Mouse (Mus musculus) bone marrow, adult 2 months (tissue): Measurements from ENCODE around the gene Stra8. TPM values are rescaled to one million over a fixed set of nuclear protein-coding genes. Genes with fewer than 3 reads are reported as not detected.

Experiments used
- H3K27ac ChIP-seq: fragments of 200-500 bp; 2 replicates; pipeline ENCODE4 v1.5.1; 2012; ENCODE audit warnings: low read depth, mild to moderate bottlenecking, control low read depth, inconsistent platforms, low read length; ENCODE audit not compliant: control insufficient read depth, poor library complexity, insufficient read depth
- H3K4me1 ChIP-seq: fragments of 200-500 bp; 2 replicates; pipeline ENCODE4 v1.6.1; 2011; ENCODE audit warnings: low read length; ENCODE audit not compliant: control insufficient read depth, insufficient read depth
- H3K4me3 ChIP-seq: fragments of 200-500 bp; replicated peaks from 2 replicates; pipeline ENCODE3; 2011; ENCODE audit warnings: mild to moderate bottlenecking, low read depth, low read length, control low read depth; ENCODE audit not compliant: control insufficient read depth
- CTCF ChIP-seq: fragments of 200-500 bp; IDR thresholded peaks from 2 replicates; pipeline ENCODE4 v1.5.1; 2011; ENCODE audit warnings: low read length, control low read depth; ENCODE audit not compliant: control insufficient read depth, insufficient read depth
- POLR2A ChIP-seq: fragments of 200-500 bp; IDR thresholded peaks from 2 replicates; pipeline ENCODE4 v1.6.1; 2011; ENCODE audit warnings: low read depth, mild to moderate bottlenecking, control low read depth, low read length, borderline replicate concordance; ENCODE audit not compliant: control insufficient read depth
- WGBS: fragments of 180-500 bp; shearing (Covaris S2); methylation state at CpG from one replicate; pipeline ENCODE4 v1.1.7; 2018; 5-methylcytosine and 5-hydroxymethylcytosine counted together
- polyA plus RNA-seq: library from polyadenylated mRNA; stranded (reverse); fragments of >200 nt; gene quantifications from 2 replicates; pipeline ENCODE4 v1.2.4, GENCODE M21; 2011; ENCODE audit warnings: low replicate concordance; ENCODE audit not compliant: missing spikeins, insufficient read depth, insufficient read length

Gene Stra8
- polyA plus RNA-seq, 1 experiment: 1.4 TPM

DNA sequence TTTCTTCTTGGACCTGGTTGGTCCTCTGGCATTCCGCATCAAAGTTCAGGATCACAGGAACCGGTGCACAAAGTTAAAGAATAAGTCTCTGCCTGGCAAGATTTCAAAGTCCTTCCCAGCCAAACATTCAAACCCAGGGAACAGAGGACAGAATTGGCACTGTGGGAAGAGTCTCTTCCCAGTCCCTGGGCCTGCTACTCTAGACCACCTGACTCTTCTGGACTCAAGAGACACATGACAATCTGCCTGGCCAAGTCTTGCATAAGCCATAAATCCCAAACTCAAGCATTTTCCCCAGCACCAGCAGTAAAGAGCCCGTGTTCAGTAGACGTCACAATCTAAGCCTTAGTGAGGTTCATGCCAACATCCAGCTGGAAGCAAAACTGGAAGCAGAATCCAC is 13.3 kb upstream of the Stra8 start:
- 0 out of 2 replicates have a peak overlapping the region, but pooled peaks have one; percentile 55 for H3K27ac ChIP-seq
- H3K4me1 ChIP-seq: peaks cover 3% of the 10 kb centered on the region; the same call in 1 of the 2 replicates
- TF ChIP-seq CTCF (no peak), POLR2A (no peak)
- no peak overlapping the region for H3K4me3 ChIP-seq
- WGBS: 84% methylated on average over 4 of the region's 4 CpGs

DNA sequence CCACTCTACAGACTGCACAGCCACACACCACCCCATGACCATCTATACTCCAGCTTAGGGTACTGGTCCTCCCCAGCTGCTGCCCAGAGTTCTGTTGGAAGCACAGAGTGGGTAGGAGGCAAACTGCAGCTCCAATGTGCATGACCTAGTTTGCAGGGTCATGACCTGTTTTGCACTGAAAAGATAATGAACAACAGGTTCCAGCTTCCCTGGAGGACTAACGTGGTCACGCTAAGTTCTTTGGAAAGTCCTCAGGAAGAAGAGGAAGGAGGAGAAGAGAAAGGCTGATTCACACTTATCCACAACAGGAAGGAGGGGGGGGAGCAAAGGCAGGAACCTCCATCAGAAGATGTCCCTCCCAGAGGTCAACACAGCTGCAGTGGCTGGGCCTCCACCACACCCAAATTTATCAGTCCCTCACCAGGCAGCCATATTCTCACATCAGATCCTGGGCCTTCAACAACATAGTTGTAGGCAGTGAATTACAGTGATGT is 12.8 kb upstream of the Stra8 start:
- TF ChIP-seq CTCF (no peak), POLR2A (no peak)
- Histone ChIP-seq H3K4me1 (peaks cover 3% of the 10 kb centered on the region; the same call in 1 of the 2 replicates), H3K4me3 (no peak overlapping the region), H3K27ac (peak overlapping the region; percentile 82)
- 33% methylated on average over 2 of the region's 2 CpGs for WGBS

DNA sequence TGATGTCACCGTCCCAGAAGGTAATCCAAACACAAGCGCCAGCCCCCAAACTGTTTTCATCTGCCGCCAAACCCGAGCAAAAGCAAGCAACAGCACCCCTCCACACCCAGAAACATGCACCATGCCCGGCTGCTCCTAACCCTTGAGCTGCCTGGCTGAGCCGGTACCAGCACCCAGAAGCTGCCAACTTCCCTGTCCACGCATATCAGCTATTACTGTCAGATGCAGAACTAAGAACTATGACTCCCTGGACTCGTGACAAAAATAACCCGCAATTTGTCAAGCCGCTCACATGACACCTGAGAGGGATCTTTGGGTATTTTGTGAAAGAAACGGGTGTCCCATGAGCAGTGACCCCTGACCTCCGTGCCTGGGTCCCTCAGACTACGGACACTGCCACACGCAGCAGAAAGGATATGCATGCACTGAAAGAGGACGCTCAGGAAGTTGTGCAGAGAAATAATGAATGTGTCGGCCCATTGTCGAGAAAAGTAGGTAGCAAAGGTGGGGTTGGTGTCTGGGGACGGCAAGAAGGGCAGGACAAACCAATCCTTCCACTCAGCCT is 12.2 kb upstream of the Stra8 start:
- TF ChIP-seq POLR2A: no peak
- TF ChIP-seq CTCF: no peak
- Histone ChIP-seq H3K4me1 (peaks cover 3% of the 10 kb centered on the region; the same call in 1 of the 2 replicates), H3K4me3 (no peak overlapping the region), H3K27ac (peak overlapping the region; percentile 82)
- 77% methylated on average over 18 of the region's 18 CpGs for WGBS

DNA sequence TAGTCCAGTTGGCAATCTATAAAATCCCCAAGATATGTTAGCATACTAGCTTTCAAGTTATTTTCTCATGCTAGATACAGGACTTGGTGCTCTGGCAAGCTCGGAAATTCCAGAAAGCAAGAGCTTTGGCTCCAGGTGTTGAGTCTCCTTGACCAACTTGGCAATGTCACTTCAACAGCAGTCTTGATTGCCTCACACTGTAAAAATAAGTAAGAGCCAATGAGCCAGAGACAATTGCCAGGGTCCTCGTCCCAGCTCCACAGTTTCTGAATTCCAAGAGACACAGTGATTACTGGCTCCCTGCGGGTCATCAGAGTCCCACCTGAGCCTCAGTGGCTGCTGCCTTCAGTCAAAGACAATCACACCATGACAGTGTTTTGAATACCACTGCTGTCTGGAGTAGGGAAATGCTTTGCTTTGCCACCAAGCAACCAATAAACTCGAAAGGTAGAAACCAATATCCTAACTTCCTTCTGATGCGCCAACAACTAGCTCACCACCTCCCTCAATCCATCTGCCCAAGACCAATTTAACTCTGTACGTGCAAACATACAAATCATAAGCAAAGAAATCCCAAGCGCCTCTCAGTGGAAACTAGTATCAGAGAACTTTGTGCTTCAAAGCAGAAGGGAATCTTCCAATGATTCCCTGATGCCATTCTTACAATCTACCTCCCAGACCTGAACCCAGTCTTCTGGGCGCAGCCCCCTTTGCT is 10.2 kb upstream of the Stra8 start:
- TF ChIP-seq CTCF (no peak), POLR2A (no peak)
- peaks cover 3% of the 10 kb centered on the region; the same call in 1 of the 2 replicates for H3K4me1 ChIP-seq
- WGBS: 49% methylated on average over 8 of the region's 8 CpGs

DNA sequence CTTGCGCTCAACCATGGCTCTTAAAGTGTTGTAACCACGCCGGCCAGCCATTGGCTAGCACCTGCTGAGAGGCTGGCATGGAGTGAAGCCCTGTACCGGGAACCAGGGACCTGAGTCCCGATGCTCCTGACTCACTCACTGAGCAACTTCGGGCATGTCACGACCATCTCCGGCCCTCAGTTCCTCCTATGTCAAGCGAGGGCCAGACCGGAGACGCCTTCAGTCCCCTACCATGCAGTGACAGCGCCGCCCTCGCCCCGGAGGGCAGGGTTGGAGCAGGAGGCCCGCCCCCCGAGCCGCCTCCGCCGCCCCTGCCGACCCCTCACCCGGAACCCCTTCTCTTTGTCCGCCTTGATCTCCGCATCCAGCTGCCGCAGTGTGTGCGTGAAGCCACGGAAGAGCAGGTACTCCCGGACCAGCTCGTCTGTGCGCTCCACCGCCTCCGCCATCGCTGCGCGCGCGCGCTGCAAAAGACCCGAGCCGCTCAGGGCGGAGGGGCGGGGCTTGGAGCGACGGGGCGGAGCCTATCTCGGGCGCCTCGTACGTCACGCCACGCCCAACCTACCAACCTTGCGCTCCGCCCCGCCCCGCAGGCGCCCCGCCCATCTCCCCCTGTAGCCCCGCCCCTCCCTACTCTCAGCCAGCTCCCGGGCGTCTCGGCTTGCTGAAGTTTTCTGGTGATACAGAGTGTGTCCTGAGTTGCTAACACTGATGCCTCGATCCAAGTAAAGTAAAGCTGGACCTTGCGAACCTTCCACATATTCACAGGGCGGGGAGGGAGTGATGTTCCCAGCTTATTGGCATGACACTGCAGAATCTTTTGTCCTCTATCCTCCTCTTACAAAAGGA is 9.4 kb upstream of the Stra8 start, which contains the start of gene Wdr91:
TSS of gene Wdr91 (minus strand) at position 506 of the 849 bp plus-strand sequence.
- Histone ChIP-seq H3K4me3 (peak within 1 kb of the TSS; percentile 92), H3K4me1 (peaks cover 3% of the 10 kb centered on the region; the same call in 1 of the 2 replicates), H3K27ac (peak within 1 kb of the TSS; percentile 79)
- WGBS: under 1% methylated on average over 64 of the region's 64 CpGs
- TF ChIP-seq POLR2A: peak; percentile 84; the same call in 1 of the 2 replicates
- no peak for TF ChIP-seq CTCF

More for the DNA sequence above, 10.2 kb upstream of the Stra8 start:
- peak overlapping the region; percentile 92 for H3K4me3 ChIP-seq
- H3K27ac ChIP-seq: peak overlapping the region; percentile 79; the same call in 1 of the 2 replicates

DNA sequence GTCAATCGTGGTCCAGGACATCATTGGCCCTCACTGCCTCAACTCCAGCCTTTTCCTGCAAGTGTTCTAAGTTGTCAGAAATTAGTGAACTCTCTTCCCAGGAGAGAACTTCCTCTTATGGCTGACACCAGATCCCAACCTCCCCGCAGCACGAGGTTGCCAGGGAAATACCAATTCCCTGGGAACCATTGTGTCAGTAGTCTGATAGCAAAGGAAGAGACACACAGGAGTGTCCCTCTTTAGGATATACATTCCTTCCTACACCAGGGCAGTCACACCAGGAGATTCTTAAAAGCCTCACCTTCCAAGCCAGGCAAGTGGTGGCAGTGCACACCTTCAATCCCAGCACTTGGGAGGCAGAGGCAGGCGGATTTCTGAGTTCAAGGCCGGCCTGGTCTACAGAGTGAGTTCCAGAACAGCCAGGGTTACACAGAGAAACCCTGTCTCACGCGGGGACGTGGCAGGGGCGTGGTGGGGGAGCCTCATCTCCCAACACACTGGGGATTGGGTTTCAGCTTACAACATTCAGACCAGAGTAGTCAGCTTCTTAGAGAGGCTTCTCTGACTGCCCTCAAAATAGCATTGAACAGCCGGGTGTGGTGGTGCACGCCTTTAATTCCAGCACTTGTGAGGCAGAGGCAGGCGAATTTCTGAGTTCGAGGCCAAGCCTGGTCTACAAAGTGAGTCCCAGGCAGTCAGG is 6.5 kb upstream of the Stra8 start:
- TF ChIP-seq CTCF (no peak), POLR2A (no peak)
- WGBS: 87% methylated on average over 13 of the region's 13 CpGs
- H3K27ac ChIP-seq: no peak overlapping the region
- H3K4me3 ChIP-seq: no peak overlapping the region
- no peaks in the 10 kb centered on the region; the same call in 1 of the 2 replicates for H3K4me1 ChIP-seq

DNA sequence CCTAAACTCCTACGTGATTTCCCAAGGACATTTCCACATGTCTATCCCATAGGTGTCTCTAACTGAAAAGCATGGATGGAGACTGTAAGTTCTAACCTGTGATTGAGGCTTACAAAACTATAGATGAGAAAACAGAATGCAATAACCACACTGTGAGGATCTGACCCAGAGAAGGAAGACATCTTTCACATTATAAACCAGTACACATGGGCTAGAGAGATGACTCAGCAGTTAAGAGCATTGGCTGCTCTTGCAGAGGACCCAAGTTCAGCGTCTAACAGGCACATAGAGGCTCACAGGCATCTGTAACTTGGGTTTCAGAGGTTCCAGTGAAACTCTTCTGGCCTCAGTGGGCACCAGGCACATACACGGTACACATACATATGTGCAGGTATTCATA is 5.5 kb upstream of the Stra8 start:
- Histone ChIP-seq H3K4me3 (no peak overlapping the region), H3K27ac (no peak overlapping the region), H3K4me1 (no peaks in the 10 kb centered on the region; the same call in 1 of the 2 replicates)
- 63% methylated on average over 3 of the region's 3 CpGs for WGBS
- TF ChIP-seq CTCF (no peak), POLR2A (no peak)
